In genomic region chr7:117553228-117553627, GRCm38 (mm10) we compare ENCODE assay signal across 10 mouse cellular contexts.
DNase-seq lines count a peak whose midpoint lies in the region; ATAC-seq and TF ChIP-seq lines count a peak whose summit lies in the region.
"Had no signal": no experiment of that assay in that cellular context is flagged by ENCODE, and none has a peak within 500 bp of the region (broad histone marks: within the 10 kb centered on the region; RNA-seq: fewer than 3 reads in every experiment).

No protein-coding gene starts in this region.

- TF ChIP-seq POLR2A in lung, adult 2 months (IDR thresholded peaks at IDR 0.05; ENCODE audit: borderline replicate concordance, extremely low read depth, low read depth, low read length) = no peak

- ATAC-seq in midbrain, postnatal 0 days (ENCODE audit: low FRiP score) = peak; percentile 65; the same call in 1 of the 2 replicates

- no peak for TF ChIP-seq CTCF in lung, adult 2 months (IDR thresholded peaks at IDR 0.05; ENCODE audit: insufficient read depth, low read length)
- no peak for TF ChIP-seq CTCF in midbrain, postnatal 0 days (IDR thresholded peaks at IDR 0.05)

- H3K4me3 ChIP-seq in lung, adult 2 months (replicated peaks; ENCODE audit: extremely low read depth, low read depth, low read length) = no peak overlapping the region
- no peak overlapping the region for H3K4me3 ChIP-seq in midbrain, postnatal 0 days (ENCODE audit: low read depth, low read length)
- H3K4me3 ChIP-seq: stomach, embryonic 15.5 days had no signal

- no peak overlapping the region for H3K4me2 ChIP-seq in midbrain, postnatal 0 days (ENCODE audit: low read depth, low read length, poor library complexity, severe bottlenecking)
- H3K4me2 ChIP-seq: stomach, embryonic 15.5 days had no signal

- no peaks in the 10 kb centered on the region for H3K27me3 ChIP-seq in midbrain, postnatal 0 days (ENCODE audit: insufficient read depth, low read length)
- H3K27me3 ChIP-seq: stomach, embryonic 15.5 days had no signal

- H3K9me3 ChIP-seq in midbrain, postnatal 0 days (ENCODE audit: low read length) = no peaks in the 10 kb centered on the region
- H3K9me3 ChIP-seq: stomach, embryonic 15.5 days had no signal

- H3K36me3 ChIP-seq in midbrain, postnatal 0 days (ENCODE audit: insufficient read depth, low read length) = 0 out of 2 replicates have a peak, but pooled peaks cover 5% of the 10 kb centered on the region
- H3K36me3 ChIP-seq: stomach, embryonic 15.5 days had no signal

- no peaks in the 10 kb centered on the region for H3K4me1 ChIP-seq in lung, adult 2 months (ENCODE audit: control insufficient read depth, insufficient read depth, low read length)
- H3K4me1 ChIP-seq in midbrain, postnatal 0 days (ENCODE audit: insufficient read depth, low read length) = peaks cover 13% of the 10 kb centered on the region; the same call in 1 of the 2 replicates

- DNase-seq in embryo, embryonic 10.5 days (ENCODE audit: low spot score) = peak; percentile 43
- DNase-seq in embryo, embryonic 10 days (ENCODE audit: low spot score) = no peak
- peak; percentile 41 for DNase-seq in lung, postnatal 10 days
- no peak for DNase-seq in lung, adult 2 months
- peak; percentile 50 for DNase-seq in heart, postnatal 4 days
- peak; percentile 45 for DNase-seq in midbrain, postnatal 0 days (ENCODE audit: low spot score)
- no peak for DNase-seq in testis, postnatal 14 days (ENCODE audit: low spot score)
- no peak for DNase-seq in cerebellum, postnatal 36 days
- DNase-seq: B cell, adult 2 months had no signal

- H3K9ac ChIP-seq in midbrain, postnatal 0 days (replicated peaks; ENCODE audit: low read length, poor library complexity, severe bottlenecking) = no peak overlapping the region
- H3K9ac ChIP-seq: stomach, embryonic 15.5 days had no signal

- H3K27ac ChIP-seq in midbrain, postnatal 0 days (ENCODE audit: low read depth, low read length) = no peak overlapping the region
- H3K27ac ChIP-seq: stomach, embryonic 15.5 days had no signal

- WGBS in lung, adult 2 months = 51% methylated on average over 12 of the region's 12 CpGs
- WGBS in midbrain, postnatal 0 days = 14% methylated on average over 12 of the region's 12 CpGs

Comparison
In these comparisons a context has a peak if more than half of its experiments do, and no peak if none do; other contexts are left out.
1. DNase-seq: peak in embryo, embryonic 10.5 days (single experiment), lung, postnatal 10 days (single experiment), heart, postnatal 4 days (single experiment) and midbrain, postnatal 0 days (single experiment); none in embryo, embryonic 10 days (single experiment), lung, adult 2 months (single experiment), testis, postnatal 14 days (single experiment) and cerebellum, postnatal 36 days (0 of 2).